In the genomic region with DNA sequence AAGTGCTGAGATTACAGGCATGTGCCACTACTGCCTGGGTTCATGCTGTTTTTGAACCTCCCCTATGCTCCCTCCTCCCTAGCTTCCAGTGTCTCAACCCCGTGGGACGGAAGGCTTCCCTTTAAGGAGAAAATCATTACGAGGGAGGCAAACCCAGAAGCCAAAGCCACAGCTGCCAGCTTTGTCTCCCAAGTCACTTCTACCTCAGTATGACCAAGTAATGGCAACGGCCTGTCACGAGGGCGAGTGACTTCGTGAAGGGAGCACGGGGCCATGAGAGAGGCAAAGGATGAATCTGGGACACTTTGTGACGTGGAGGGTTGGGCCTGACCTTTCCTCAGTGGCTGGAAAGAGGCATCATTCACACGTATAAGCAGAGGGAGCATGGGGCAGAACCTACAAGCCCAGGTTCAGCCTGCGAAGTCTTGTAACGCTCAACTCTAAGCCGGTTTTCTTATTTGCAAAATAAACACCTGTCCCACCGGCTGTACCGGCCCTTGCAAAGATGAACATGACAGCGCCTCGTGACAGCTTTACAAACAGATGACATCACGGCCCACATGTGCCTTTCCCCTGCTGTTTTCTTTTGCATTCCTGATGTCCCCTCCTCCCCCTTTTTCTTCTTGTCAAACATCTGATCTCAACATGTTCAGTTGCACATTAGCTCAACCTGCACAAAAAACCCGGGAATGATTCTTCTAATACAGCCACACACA, we compare ENCODE assay signal across 13 mouse cellular contexts. TPM values are rescaled to one million over a fixed set of nuclear protein-coding genes. Genes with fewer than 3 reads are reported as not detected.
DNase-seq lines count a peak whose midpoint lies in the region; ATAC-seq and TF ChIP-seq lines count a peak whose summit lies in the region.
"Had no signal": no experiment of that assay in that cellular context is flagged by ENCODE, and none has a peak within 500 bp of the region (broad histone marks: within the 10 kb centered on the region; RNA-seq: fewer than 3 reads in every experiment).

No protein-coding gene starts in this region.

- H3K27me3 ChIP-seq in embryonic facial prominence, embryonic 14.5 days (replicated peaks; ENCODE audit: control insufficient read depth, insufficient read depth, low read length): no peaks in the 10 kb centered on the region
- no peaks in the 10 kb centered on the region for H3K27me3 ChIP-seq in embryonic facial prominence, embryonic 10.5 days (replicated peaks; ENCODE audit: low read depth, poor library complexity, severe bottlenecking)
- no peaks in the 10 kb centered on the region for H3K27me3 ChIP-seq in intestine, embryonic 15.5 days (replicated peaks)
- no peaks in the 10 kb centered on the region for H3K27me3 ChIP-seq in intestine, postnatal 0 days (replicated peaks; ENCODE audit: control insufficient read depth, insufficient read depth, low read length)
- H3K27me3 ChIP-seq in stomach, embryonic 14.5 days (ENCODE audit: control insufficient read depth, insufficient read depth, low read length): no peaks in the 10 kb centered on the region
- no peaks in the 10 kb centered on the region for H3K27me3 ChIP-seq in stomach, postnatal 0 days (ENCODE audit: control insufficient read depth, insufficient read depth, low read length)
- H3K27me3 ChIP-seq: heart, embryonic 13.5 days; lung, embryonic 15.5 days had no signal

- WGBS in embryonic facial prominence, embryonic 14.5 days: 62% methylated on average over 19 of the region's 19 CpGs
- WGBS in embryonic facial prominence, embryonic 10.5 days: 83% methylated on average over 19 of the region's 19 CpGs
- WGBS in intestine, embryonic 15.5 days: 62% methylated on average over 19 of the region's 19 CpGs
- WGBS in intestine, postnatal 0 days: 65% methylated on average over 19 of the region's 19 CpGs
- 59% methylated on average over 19 of the region's 19 CpGs for WGBS in stomach, embryonic 14.5 days
- 47% methylated on average over 19 of the region's 19 CpGs for WGBS in stomach, postnatal 0 days

- 0 out of 2 replicates have a peak, but pooled peaks cover 7% of the 10 kb centered on the region for H3K36me3 ChIP-seq in embryonic facial prominence, embryonic 14.5 days (ENCODE audit: control insufficient read depth, insufficient read depth, low read length)
- peaks cover 20% of the 10 kb centered on the region for H3K36me3 ChIP-seq in embryonic facial prominence, embryonic 10.5 days (replicated peaks)
- H3K36me3 ChIP-seq in intestine, embryonic 15.5 days: no peaks in the 10 kb centered on the region
- H3K36me3 ChIP-seq in intestine, postnatal 0 days (ENCODE audit: control insufficient read depth, insufficient read depth): peaks cover 6% of the 10 kb centered on the region; the same call in 1 of the 2 replicates
- H3K36me3 ChIP-seq in stomach, embryonic 14.5 days (ENCODE audit: control insufficient read depth, insufficient read depth, low read length): 0 out of 2 replicates have a peak, but pooled peaks cover 4% of the 10 kb centered on the region
- no peaks in the 10 kb centered on the region for H3K36me3 ChIP-seq in stomach, postnatal 0 days (ENCODE audit: control insufficient read depth, insufficient read depth, low read length)

- no peak overlapping the region for H3K9ac ChIP-seq in embryonic facial prominence, embryonic 14.5 days (ENCODE audit: low read depth, low read length)
- H3K9ac ChIP-seq in intestine, embryonic 15.5 days: no peak overlapping the region
- H3K9ac ChIP-seq in intestine, postnatal 0 days (ENCODE audit: low read depth, low read length): no peak overlapping the region
- no peak overlapping the region for H3K9ac ChIP-seq in stomach, embryonic 14.5 days (replicated peaks; ENCODE audit: low read depth, low read length)
- H3K9ac ChIP-seq in stomach, postnatal 0 days (ENCODE audit: low read length): no peak overlapping the region
- H3K9ac ChIP-seq: heart, embryonic 13.5 days; lung, embryonic 15.5 days had no signal

- ATAC-seq in embryonic facial prominence, embryonic 14.5 days (ENCODE audit: low read depth): no peak
- ATAC-seq in intestine, embryonic 15.5 days: no peak
- ATAC-seq in intestine, postnatal 0 days: no peak
- ATAC-seq in stomach, embryonic 14.5 days (ENCODE audit: insufficient number of reproducible peaks, insufficient read depth, low FRiP score, low read depth): no peak
- ATAC-seq in stomach, postnatal 0 days (ENCODE audit: low FRiP score, low TSS enrichment): no peak

- peaks cover 3% of the 10 kb centered on the region; the same call in 1 of the 2 replicates for H3K4me1 ChIP-seq in embryonic facial prominence, embryonic 14.5 days (ENCODE audit: control insufficient read depth, insufficient read depth, low read length)
- H3K4me1 ChIP-seq in embryonic facial prominence, embryonic 10.5 days: peaks cover 39% of the 10 kb centered on the region
- peaks cover 26% of the 10 kb centered on the region for H3K4me1 ChIP-seq in intestine, embryonic 15.5 days (replicated peaks)
- H3K4me1 ChIP-seq in intestine, postnatal 0 days (replicated peaks; ENCODE audit: control insufficient read depth, insufficient read depth, low read length): no peaks in the 10 kb centered on the region
- peaks cover 20% of the 10 kb centered on the region; the same call in 1 of the 2 replicates for H3K4me1 ChIP-seq in stomach, embryonic 14.5 days (ENCODE audit: control insufficient read depth, insufficient read depth, low read length)
- no peaks in the 10 kb centered on the region for H3K4me1 ChIP-seq in stomach, postnatal 0 days (replicated peaks; ENCODE audit: control insufficient read depth, insufficient read depth)

- DNase-seq in embryonic facial prominence, embryonic 14.5 days (ENCODE audit: low spot score): peak; percentile 68
- no peak for DNase-seq in embryonic facial prominence, embryonic 10.5 days (ENCODE audit: low spot score)
- DNase-seq in stomach, postnatal 0 days (ENCODE audit: low spot score): no peak
- no peak for DNase-seq in thymus, adult 18-20 months
- DNase-seq in urinary bladder, postnatal 10 days (ENCODE audit: low spot score): no peak
- DNase-seq: cerebellum, adult 9-11 months; gastrocnemius, postnatal 14 days; left cerebral cortex, postnatal 4 days had no signal

- H3K4me3 ChIP-seq in embryonic facial prominence, embryonic 14.5 days (ENCODE audit: low read depth, low read length): no peak overlapping the region
- no peak overlapping the region for H3K4me3 ChIP-seq in embryonic facial prominence, embryonic 10.5 days
- no peak overlapping the region for H3K4me3 ChIP-seq in intestine, embryonic 15.5 days (replicated peaks)
- no peak overlapping the region for H3K4me3 ChIP-seq in intestine, postnatal 0 days (ENCODE audit: low read depth, low read length)
- H3K4me3 ChIP-seq in stomach, embryonic 14.5 days (ENCODE audit: low read depth, low read length): no peak overlapping the region
- no peak overlapping the region for H3K4me3 ChIP-seq in stomach, postnatal 0 days (ENCODE audit: low read depth, low read length)
- H3K4me3 ChIP-seq: heart, embryonic 13.5 days; lung, embryonic 15.5 days had no signal

- no peak overlapping the region for H3K27ac ChIP-seq in embryonic facial prominence, embryonic 14.5 days (replicated peaks; ENCODE audit: low read depth, low read length)
- H3K27ac ChIP-seq in embryonic facial prominence, embryonic 10.5 days (replicated peaks): no peak overlapping the region
- peak overlapping the region; percentile 65; the same call in 1 of the 2 replicates for H3K27ac ChIP-seq in intestine, embryonic 15.5 days
- no peak overlapping the region for H3K27ac ChIP-seq in intestine, postnatal 0 days (ENCODE audit: low read depth, low read length)
- 0 out of 2 replicates have a peak overlapping the region, but pooled peaks have one; percentile 11 for H3K27ac ChIP-seq in stomach, embryonic 14.5 days (ENCODE audit: low read length)
- H3K27ac ChIP-seq in stomach, postnatal 0 days (replicated peaks): no peak overlapping the region
- H3K27ac ChIP-seq: heart, embryonic 13.5 days; lung, embryonic 15.5 days had no signal

- TF ChIP-seq CTCF in intestine, postnatal 0 days (IDR thresholded peaks at IDR 0.05; ENCODE audit: low read depth): no peak
- TF ChIP-seq CTCF in stomach, postnatal 0 days (IDR thresholded peaks at IDR 0.05; ENCODE audit: low read depth): no peak

- no peak overlapping the region for H3K4me2 ChIP-seq in embryonic facial prominence, embryonic 14.5 days (ENCODE audit: low read depth, low read length)
- no peak overlapping the region for H3K4me2 ChIP-seq in intestine, embryonic 15.5 days (replicated peaks)
- H3K4me2 ChIP-seq in intestine, postnatal 0 days (replicated peaks; ENCODE audit: low read depth): no peak overlapping the region
- no peak overlapping the region for H3K4me2 ChIP-seq in stomach, embryonic 14.5 days (replicated peaks; ENCODE audit: low read depth, low read length)
- no peak overlapping the region for H3K4me2 ChIP-seq in stomach, postnatal 0 days (replicated peaks; ENCODE audit: low read depth)
- H3K4me2 ChIP-seq: heart, embryonic 13.5 days; lung, embryonic 15.5 days had no signal

- TF ChIP-seq EP300 in stomach, postnatal 0 days (optimal IDR thresholded peaks at IDR 0.05): no peak

- no peaks in the 10 kb centered on the region for H3K9me3 ChIP-seq in embryonic facial prominence, embryonic 14.5 days (ENCODE audit: control insufficient read depth, low read length)
- H3K9me3 ChIP-seq in embryonic facial prominence, embryonic 10.5 days: no peaks in the 10 kb centered on the region
- H3K9me3 ChIP-seq in intestine, embryonic 15.5 days: no peaks in the 10 kb centered on the region
- no peaks in the 10 kb centered on the region for H3K9me3 ChIP-seq in intestine, postnatal 0 days (ENCODE audit: control insufficient read depth)
- no peaks in the 10 kb centered on the region for H3K9me3 ChIP-seq in stomach, embryonic 14.5 days (ENCODE audit: control insufficient read depth, low read depth, low read length)
- H3K9me3 ChIP-seq in stomach, postnatal 0 days (ENCODE audit: control insufficient read depth, low read length): no peaks in the 10 kb centered on the region
- H3K9me3 ChIP-seq: heart, embryonic 13.5 days; lung, embryonic 15.5 days had no signal

RNA-seq across cellular contexts. Expression of a gene that starts 29.9 kb away (rescaled TPM):
- polyA plus RNA-seq in embryonic facial prominence, embryonic 14.5 days (2014; fragmentation: Nextera tagmentation; extraction: Ambion mirVana): 4.7 and 5.6 TPM in 2 replicates
- 1.2 and 1.5 TPM in 2 replicates for polyA plus RNA-seq in embryonic facial prominence, embryonic 10.5 days (2016; fragmentation: Nextera tagmentation; extraction: Ambion mirVana)
- 2.8 and 4.0 TPM in 2 replicates for polyA plus RNA-seq in intestine, embryonic 15.5 days (2015; fragmentation: Nextera tagmentation; extraction: Ambion mirVana)
- polyA plus RNA-seq in intestine, postnatal 0 days (2015; fragmentation: Nextera tagmentation; extraction: Ambion mirVana): 2.1 and 2.4 TPM in 2 replicates
- polyA plus RNA-seq in stomach, embryonic 14.5 days (2014; fragmentation: Nextera tagmentation; extraction: Ambion mirVana): 6.1 and 6.3 TPM in 2 replicates
- 45.3 and 59.7 TPM in 2 replicates for polyA plus RNA-seq in stomach, postnatal 0 days (2015; fragmentation: Nextera tagmentation; extraction: Ambion mirVana)

RNA-seq across cellular contexts. Expression of a gene that starts 50.4 kb away (rescaled TPM):
- 714 and 769 TPM in 2 replicates for polyA plus RNA-seq in embryonic facial prominence, embryonic 14.5 days (2014; fragmentation: Nextera tagmentation; extraction: Ambion mirVana)
- 568 and 585 TPM in 2 replicates for polyA plus RNA-seq in embryonic facial prominence, embryonic 10.5 days (2016; fragmentation: Nextera tagmentation; extraction: Ambion mirVana)
- polyA plus RNA-seq in intestine, embryonic 15.5 days (2015; fragmentation: Nextera tagmentation; extraction: Ambion mirVana): 653 and 697 TPM in 2 replicates
- 461 and 471 TPM in 2 replicates for polyA plus RNA-seq in intestine, postnatal 0 days (2015; fragmentation: Nextera tagmentation; extraction: Ambion mirVana)
- 707 and 719 TPM in 2 replicates for polyA plus RNA-seq in stomach, embryonic 14.5 days (2014; fragmentation: Nextera tagmentation; extraction: Ambion mirVana)
- 445 and 456 TPM in 2 replicates for polyA plus RNA-seq in stomach, postnatal 0 days (2015; fragmentation: Nextera tagmentation; extraction: Ambion mirVana)

Comparison
In these comparisons a context has a peak if more than half of its experiments do, and no peak if none do; other contexts are left out.
1. H3K27ac ChIP-seq: peak in intestine, embryonic 15.5 days (single experiment) and stomach, embryonic 14.5 days (single experiment); none in embryonic facial prominence, embryonic 14.5 days (single experiment), embryonic facial prominence, embryonic 10.5 days (single experiment), intestine, postnatal 0 days (single experiment) and stomach, postnatal 0 days (single experiment).